Mouse (Mus musculus) retina, postnatal 7 days (tissue): ENCODE measurements around the gene Fcamr.

Experiments used
- DNase-seq: peaks from one replicate; pipeline ENCODE4 v3.0.0-alpha.2; 2012; ENCODE audit warnings: low read depth, low spot score

Fcamr gene

DNA sequence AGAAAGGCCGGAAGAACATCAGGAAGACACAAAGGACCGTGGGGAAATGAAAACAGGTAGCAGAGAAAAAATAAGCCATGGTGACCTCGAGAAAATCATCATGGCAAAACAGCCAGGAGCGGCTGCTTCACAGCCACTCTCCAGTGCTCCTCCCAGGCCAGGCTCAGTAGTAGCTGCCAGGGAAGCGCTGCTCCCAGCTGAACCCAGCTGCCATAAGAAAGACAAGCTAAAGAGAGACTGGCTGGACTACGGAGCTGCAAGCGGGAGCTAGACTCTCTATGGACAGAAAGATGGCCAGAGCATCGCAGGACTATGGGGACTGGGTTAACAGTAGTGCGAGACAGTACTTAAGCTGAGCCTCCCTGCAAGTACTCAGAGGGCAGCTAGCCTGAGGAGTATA is 54.1 kb downstream of the Fcamr start:
- DNase-seq: no peak

DNA sequence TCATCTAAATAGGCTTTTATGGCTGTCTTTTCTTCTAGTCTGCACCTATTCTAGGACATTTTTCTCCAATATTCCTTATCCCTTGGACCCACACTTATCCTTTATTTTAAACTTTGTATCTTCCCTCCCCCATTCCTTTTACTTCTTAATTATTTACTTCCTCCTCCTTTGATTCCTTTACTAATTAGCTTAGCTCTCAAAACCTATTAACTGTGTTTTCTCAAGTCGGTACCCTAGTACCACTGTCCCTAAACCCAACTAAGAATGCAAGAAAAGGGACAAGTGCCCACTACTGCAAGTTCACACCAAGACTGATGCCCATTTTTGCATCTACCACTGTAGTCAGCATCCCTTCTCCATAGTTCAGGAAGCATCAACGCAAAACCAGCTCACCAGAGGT is 55.0 kb downstream of the Fcamr start:
- no peak for DNase-seq

DNA sequence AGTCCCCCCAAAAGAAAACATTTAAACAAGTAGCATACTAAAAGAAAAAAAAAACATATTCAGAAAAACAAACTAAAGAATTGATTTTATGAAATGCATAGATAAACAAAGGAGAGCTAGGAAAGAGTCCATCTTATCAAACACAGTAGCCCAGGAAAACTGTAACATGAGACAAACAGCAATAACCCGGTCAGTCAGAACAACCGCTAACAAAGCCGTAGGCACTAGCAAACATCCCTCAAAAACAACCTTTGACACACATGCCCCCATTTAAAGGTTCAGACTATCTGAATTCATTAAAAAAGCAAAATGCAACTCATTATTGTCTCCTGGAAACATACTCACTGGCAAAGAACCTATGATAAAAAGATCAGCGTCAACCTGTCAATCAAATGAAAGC is 56.8 kb downstream of the Fcamr start:
- no peak for DNase-seq

DNA sequence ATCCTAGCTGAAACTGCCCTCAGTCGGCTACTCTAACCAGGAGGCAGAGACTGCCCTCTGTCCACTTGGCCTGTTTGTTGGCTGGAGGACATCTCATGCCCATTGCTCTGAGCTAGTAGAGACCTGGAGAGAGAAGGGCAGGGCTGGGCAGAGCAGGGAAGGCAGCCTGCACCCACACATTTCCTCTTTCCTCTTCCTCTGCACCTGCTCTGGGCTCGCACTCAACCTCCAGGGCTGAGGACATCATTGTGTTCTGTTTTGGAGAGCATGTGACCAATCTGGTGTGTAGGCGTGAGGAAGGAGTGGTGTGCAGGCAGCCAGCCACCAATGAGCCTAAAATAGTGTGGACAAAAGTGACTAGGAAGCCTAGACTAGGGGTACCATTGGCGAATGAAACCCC is 63.5 kb downstream of the Fcamr start:
- DNase-seq: no peak
